Mouse (Mus musculus) bone marrow macrophage, adult 2 months (primary cell): ENCODE results near the gene Gm13178.

Experiments used
- CTCF ChIP-seq: IDR thresholded peaks from 2 replicates; pipeline ENCODE4 v1.5.1; 2012; ENCODE audit warnings: low read depth, mild to moderate bottlenecking, low read length, moderate library complexity
- POLR2A ChIP-seq: IDR thresholded peaks from 2 replicates; pipeline ENCODE4 v1.6.1; 2012; ENCODE audit warnings: mild to moderate bottlenecking, low read depth, low read length, borderline replicate concordance

- TF ChIP-seq CTCF: no peak
- TF ChIP-seq POLR2A: no peak
These were observed at the start of gene Gm13178 for GRCm38 (mm10) chr4:144721304-144721703.
